Mouse (Mus musculus): Measurements from ENCODE around the gene Tubg2. TPM values are rescaled to one million over a fixed set of nuclear protein-coding genes. Genes with fewer than 3 reads are reported as not detected.

Tubg2 gene
- not detected for polyA plus RNA-seq (2014; fragmentation: Illumina TruSeq; extraction: RNeasy Lipid Tissue Mini Kit (QIAGEN cat#74804); ENCODE audit: low read depth, low replicate concordance)

DNA sequence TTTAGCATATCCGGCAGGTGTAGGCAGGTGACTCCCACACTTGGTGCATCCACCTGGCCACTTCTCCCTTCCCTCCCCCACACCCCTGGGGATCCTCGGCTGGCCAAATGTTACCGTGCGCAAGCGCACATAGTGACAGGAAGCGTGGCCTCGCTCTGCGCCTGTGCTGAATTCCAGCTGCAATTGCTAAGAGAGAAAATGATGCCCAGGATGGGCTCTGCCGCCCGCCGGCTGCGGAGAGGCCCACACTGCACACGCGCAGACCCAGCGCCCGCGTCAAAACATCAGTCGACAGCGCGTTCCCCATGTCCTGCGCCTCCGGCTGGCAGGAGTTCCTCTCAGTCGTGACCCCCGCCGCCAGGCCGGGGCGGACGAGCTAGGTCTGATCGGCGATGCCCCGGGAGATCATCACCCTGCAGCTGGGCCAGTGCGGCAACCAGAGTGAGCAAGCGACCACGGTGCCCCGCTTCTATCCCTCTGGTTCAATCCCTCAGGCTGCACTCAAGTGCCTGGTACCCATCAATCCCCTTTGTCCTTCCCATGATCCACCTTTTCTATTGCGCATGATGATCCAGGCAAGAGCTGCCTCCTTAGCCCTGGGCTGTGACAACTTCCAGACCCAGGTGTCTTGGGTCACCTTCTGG, at the start of gene Tubg2:
Gene Tubg2 (plus strand): TSS at position 180 of the 644 bp plus-strand sequence.

DNA sequence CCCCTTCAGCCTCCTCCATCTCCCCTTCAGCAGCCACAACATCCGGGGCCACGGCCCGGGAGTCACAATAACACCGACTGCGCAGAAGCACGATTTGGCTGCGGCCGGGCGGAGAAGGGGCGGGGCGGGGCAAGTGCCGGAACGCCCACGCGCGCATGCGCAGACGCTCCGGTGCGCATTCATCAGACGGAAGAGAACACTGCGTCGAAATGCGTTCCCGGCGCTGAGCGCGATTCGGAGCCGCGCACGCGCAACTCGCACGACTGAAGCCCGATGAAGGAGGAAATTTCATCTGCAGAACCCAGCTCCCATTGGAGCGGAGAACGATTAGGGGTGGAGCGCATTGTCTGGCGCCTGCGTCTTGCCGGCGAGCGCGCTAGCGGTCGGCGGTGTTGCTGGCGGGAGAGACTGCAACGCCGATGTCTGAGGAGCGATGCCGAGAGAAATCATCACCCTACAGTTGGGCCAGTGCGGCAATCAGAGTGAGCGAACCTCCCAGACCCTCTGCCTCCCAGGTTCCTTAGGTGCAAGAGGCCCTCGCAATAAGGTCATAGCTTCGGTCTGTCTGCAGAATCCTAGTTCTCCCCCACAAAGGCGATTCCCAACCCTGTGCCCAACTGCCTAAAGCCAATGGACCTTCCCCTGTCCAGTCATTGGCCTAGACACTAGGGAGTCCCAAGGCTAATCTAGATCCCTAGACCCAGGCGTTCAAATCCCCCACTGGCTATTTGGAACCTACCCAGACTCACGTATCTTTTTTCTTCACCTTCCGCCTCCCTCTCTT, 35.8 kb upstream of the Tubg2 start, which contains the start of the genes Retreg3 and Tubg1:
Gene Retreg3 (minus strand): TSS at position 133 of the 784 bp plus-strand sequence.
Gene Tubg1 (plus strand): TSS at position 178 of the 784 bp plus-strand sequence.

DNA sequence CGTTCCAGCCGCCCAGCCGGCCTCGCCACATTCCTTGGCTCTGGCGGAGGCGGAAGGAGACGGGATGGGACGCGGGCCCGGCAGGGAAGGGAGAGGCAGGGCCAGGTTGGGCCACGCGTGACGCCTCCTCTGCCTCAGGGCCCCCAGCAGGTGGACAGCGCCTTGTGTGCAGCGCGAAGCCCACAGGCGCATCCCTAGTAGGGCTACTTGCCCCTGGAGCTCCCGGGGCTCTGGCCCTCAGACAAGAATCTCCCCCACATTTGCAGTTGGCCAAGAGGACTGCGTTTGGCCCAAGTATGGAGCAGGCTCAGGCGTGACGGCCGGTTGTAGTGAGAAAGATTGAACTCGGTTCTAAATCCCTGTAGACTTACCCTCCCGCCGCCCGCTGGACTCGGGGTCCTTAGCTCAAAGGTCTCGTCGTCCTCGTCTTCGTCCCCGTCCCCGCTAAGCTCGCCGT, 14.7 kb downstream of the Tubg2 start, which contains the start of gene Cntnap1:
Gene Cntnap1 (plus strand): TSS at position 170 of the 457 bp plus-strand sequence.

DNA sequence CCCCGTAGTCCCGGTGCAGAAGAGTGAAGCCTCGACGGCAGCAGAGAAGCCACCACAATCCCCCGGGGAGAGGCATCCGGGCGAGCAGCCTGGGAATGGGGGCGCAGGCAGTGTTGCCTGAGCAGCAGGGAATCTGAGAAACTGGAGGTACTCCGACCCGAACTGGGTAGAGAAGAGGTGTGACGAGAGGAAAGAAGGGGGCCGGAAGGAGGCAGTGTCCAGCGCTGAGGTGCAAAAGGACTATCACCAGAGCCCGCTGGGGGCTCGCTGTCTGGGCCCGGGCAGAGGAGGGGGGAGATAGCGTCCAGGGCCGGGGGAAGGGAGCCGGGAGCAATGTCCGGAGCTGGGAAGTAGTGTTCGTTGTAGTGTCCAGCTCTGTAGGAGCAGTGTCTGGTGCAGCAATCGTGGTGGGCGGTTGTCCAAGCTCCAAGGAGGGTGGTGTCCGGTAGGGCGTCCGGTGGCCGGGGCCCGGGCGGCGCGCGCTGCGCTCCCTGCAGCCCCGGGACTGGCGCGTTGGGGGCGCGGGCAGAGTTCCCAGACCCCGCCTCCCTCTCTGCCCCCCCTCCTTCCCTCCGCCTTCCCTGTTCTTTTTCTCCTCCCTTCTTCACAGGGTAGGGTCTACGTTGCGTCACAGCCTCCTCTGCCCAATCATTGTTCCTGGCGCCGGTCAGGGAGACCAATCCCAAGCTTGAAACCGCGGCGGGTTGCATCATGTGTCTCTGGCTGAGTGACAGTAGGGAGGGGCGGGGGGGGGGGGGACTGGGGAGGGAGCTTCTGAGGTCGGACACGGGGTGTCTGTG, 15.3 kb downstream of the Tubg2 start, which contains the start of gene Plekhh3:
Gene Plekhh3 (minus strand): TSS at position 541 of the 800 bp plus-strand sequence.

DNA sequence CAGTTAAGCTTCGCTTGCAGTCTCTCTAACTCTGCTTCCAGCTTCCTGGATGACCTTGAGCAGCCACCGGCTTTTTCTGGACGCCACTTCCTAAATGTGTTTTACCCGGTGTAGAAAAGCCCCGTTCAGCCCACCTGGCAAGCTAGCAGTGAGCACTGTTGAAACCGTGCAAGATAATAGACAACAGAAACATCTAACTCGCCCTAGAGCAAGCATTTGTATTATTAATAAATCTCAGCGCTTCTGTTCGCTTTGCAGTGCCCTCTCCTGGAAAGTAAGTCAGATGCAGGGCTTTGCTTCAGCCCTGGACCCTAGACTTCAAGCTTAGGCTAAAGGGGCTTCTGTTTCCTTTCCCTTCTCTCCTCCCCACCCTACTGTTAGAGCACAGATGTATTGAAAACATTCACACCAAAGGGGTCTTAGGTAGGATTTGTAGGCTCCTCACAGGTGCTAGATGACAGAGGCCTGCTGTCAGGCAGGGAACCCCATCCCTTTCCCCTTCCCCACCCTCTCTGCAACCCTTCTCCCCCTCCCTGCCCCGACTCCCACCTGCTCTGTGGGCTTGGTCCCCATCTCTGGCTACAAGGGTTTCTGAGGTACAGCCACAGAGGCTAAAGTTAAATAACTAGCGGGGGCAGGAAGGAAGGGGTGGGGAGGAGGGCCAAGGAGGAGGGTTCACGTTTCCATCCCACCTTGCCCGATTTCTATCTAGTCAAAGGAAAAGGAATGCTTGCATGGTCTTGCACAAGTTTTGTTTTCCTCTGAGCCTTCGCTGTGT, 19.3 kb downstream of the Tubg2 start, which contains the start of gene Ccr10:
Gene Ccr10 (minus strand): TSS at position 593 of the 778 bp plus-strand sequence.

Other genes with a start within 250 kb of the Tubg2 start
- 20.1 TPM for gene Stat3, start 216.4 kb upstream of the Tubg2 start, polyA plus RNA-seq (2014; fragmentation: Illumina TruSeq; extraction: RNeasy Lipid Tissue Mini Kit (QIAGEN cat#74804); ENCODE audit: low read depth, low replicate concordance)
- 17.6 TPM for gene Cavin1, start 185.0 kb upstream of the Tubg2 start, polyA plus RNA-seq (2014; fragmentation: Illumina TruSeq; extraction: RNeasy Lipid Tissue Mini Kit (QIAGEN cat#74804); ENCODE audit: low read depth, low replicate concordance)
- gene Atp6v0a1, start 146.5 kb upstream of the Tubg2 start, polyA plus RNA-seq (2014; fragmentation: Illumina TruSeq; extraction: RNeasy Lipid Tissue Mini Kit (QIAGEN cat#74804); ENCODE audit: low read depth, low replicate concordance), result 43.7 TPM
- gene Naglu, start 85.9 kb upstream of the Tubg2 start, polyA plus RNA-seq (2014; fragmentation: Illumina TruSeq; extraction: RNeasy Lipid Tissue Mini Kit (QIAGEN cat#74804); ENCODE audit: low read depth, low replicate concordance), result 0.32 TPM
- not detected for gene Hsd17b1, start 77.5 kb upstream of the Tubg2 start, polyA plus RNA-seq (2014; fragmentation: Illumina TruSeq; extraction: RNeasy Lipid Tissue Mini Kit (QIAGEN cat#74804); ENCODE audit: low read depth, low replicate concordance)
- gene Coasy, start 73.3 kb upstream of the Tubg2 start, polyA plus RNA-seq (2014; fragmentation: Illumina TruSeq; extraction: RNeasy Lipid Tissue Mini Kit (QIAGEN cat#74804); ENCODE audit: low read depth, low replicate concordance), result 7.6 TPM
- 48.5 TPM for gene Mlx, start 68.6 kb upstream of the Tubg2 start, polyA plus RNA-seq (2014; fragmentation: Illumina TruSeq; extraction: RNeasy Lipid Tissue Mini Kit (QIAGEN cat#74804); ENCODE audit: low read depth, low replicate concordance)
- 3.7 TPM for gene Psmc3ip, start 60.5 kb upstream of the Tubg2 start, polyA plus RNA-seq (2014; fragmentation: Illumina TruSeq; extraction: RNeasy Lipid Tissue Mini Kit (QIAGEN cat#74804); ENCODE audit: low read depth, low replicate concordance)
- gene Retreg3, start 36.0 kb upstream of the Tubg2 start, polyA plus RNA-seq (2014; fragmentation: Illumina TruSeq; extraction: RNeasy Lipid Tissue Mini Kit (QIAGEN cat#74804); ENCODE audit: low read depth, low replicate concordance), result 37.4 TPM
- gene Tubg1, start 36.0 kb upstream of the Tubg2 start, polyA plus RNA-seq (2014; fragmentation: Illumina TruSeq; extraction: RNeasy Lipid Tissue Mini Kit (QIAGEN cat#74804); ENCODE audit: low read depth, low replicate concordance), result 0.36 TPM
- not detected for gene Cntnap1, start 14.6 kb downstream of the Tubg2 start, polyA plus RNA-seq (2014; fragmentation: Illumina TruSeq; extraction: RNeasy Lipid Tissue Mini Kit (QIAGEN cat#74804); ENCODE audit: low read depth, low replicate concordance)
- gene Plekhh3, start 15.4 kb downstream of the Tubg2 start, polyA plus RNA-seq (2014; fragmentation: Illumina TruSeq; extraction: RNeasy Lipid Tissue Mini Kit (QIAGEN cat#74804); ENCODE audit: low read depth, low replicate concordance), result not detected
- gene Ccr10, start 19.5 kb downstream of the Tubg2 start, polyA plus RNA-seq (2014; fragmentation: Illumina TruSeq; extraction: RNeasy Lipid Tissue Mini Kit (QIAGEN cat#74804); ENCODE audit: low read depth, low replicate concordance), result not detected
- 30.4 TPM for gene Ezh1, start 70.6 kb downstream of the Tubg2 start, polyA plus RNA-seq (2014; fragmentation: Illumina TruSeq; extraction: RNeasy Lipid Tissue Mini Kit (QIAGEN cat#74804); ENCODE audit: low read depth, low replicate concordance)
- 6.7 TPM for gene Ramp2, start 90.1 kb downstream of the Tubg2 start, polyA plus RNA-seq (2014; fragmentation: Illumina TruSeq; extraction: RNeasy Lipid Tissue Mini Kit (QIAGEN cat#74804); ENCODE audit: low read depth, low replicate concordance)
- 115 TPM for gene Vps25, start 97.8 kb downstream of the Tubg2 start, polyA plus RNA-seq (2014; fragmentation: Illumina TruSeq; extraction: RNeasy Lipid Tissue Mini Kit (QIAGEN cat#74804); ENCODE audit: low read depth, low replicate concordance)
- 2.6 TPM for gene Wnk4, start 104.7 kb downstream of the Tubg2 start, polyA plus RNA-seq (2014; fragmentation: Illumina TruSeq; extraction: RNeasy Lipid Tissue Mini Kit (QIAGEN cat#74804); ENCODE audit: low read depth, low replicate concordance)
- gene Cntd1, start 123.1 kb downstream of the Tubg2 start, polyA plus RNA-seq (2014; fragmentation: Illumina TruSeq; extraction: RNeasy Lipid Tissue Mini Kit (QIAGEN cat#74804); ENCODE audit: low read depth, low replicate concordance), result 4.6 TPM
- gene Coa3, start 123.2 kb downstream of the Tubg2 start, polyA plus RNA-seq (2014; fragmentation: Illumina TruSeq; extraction: RNeasy Lipid Tissue Mini Kit (QIAGEN cat#74804); ENCODE audit: low read depth, low replicate concordance), result 13.9 TPM
- gene Becn1, start 146.4 kb downstream of the Tubg2 start, polyA plus RNA-seq (2014; fragmentation: Illumina TruSeq; extraction: RNeasy Lipid Tissue Mini Kit (QIAGEN cat#74804); ENCODE audit: low read depth, low replicate concordance), result 96.1 TPM
- gene Psme3, start 160.3 kb downstream of the Tubg2 start, polyA plus RNA-seq (2014; fragmentation: Illumina TruSeq; extraction: RNeasy Lipid Tissue Mini Kit (QIAGEN cat#74804); ENCODE audit: low read depth, low replicate concordance), result 180 TPM
- gene Aoc2, start 169.2 kb downstream of the Tubg2 start, polyA plus RNA-seq (2014; fragmentation: Illumina TruSeq; extraction: RNeasy Lipid Tissue Mini Kit (QIAGEN cat#74804); ENCODE audit: low read depth, low replicate concordance), result 0.28 TPM
- 2.3 TPM for gene Aoc3, start 174.7 kb downstream of the Tubg2 start, polyA plus RNA-seq (2014; fragmentation: Illumina TruSeq; extraction: RNeasy Lipid Tissue Mini Kit (QIAGEN cat#74804); ENCODE audit: low read depth, low replicate concordance)
- 542 TPM for gene G6pc, start 211.7 kb downstream of the Tubg2 start, polyA plus RNA-seq (2014; fragmentation: Illumina TruSeq; extraction: RNeasy Lipid Tissue Mini Kit (QIAGEN cat#74804); ENCODE audit: low read depth, low replicate concordance)

All from kidney, adult 10 weeks (tissue).